Mouse (Mus musculus) urinary bladder, postnatal 14 days (tissue): ENCODE data around the gene Aqp1.

Source experiments
- DNase-seq: peaks from one replicate; pipeline ENCODE4 v3.0.0; 2021; ENCODE audit warnings: low spot score

The Aqp1 gene

DNA sequence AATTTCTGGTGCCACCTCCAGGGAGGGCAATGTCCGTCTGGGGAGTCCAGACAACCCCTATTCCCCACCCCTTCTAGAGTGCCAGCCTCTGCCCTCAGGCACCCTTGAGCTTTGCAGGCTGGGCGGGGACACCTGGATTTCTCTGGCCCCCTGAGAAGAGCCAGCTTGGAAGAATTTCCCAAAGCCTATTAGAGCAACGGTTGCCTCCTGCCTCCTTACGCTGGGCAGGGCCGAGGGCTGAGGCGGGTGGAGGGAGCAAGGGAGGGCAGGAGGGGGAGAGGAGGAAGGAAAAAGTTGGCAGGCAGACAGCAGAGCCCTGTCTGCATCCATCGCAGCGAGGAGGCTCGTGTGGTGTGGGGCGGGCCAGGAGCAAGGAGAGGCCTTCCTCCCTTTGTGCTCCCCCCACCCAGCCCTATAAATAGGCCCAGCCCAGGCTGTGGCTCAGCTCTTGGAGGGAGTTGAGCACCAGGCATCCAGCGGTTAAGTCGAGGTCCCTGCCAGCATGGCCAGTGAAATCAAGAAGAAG, at the start of gene Aqp1:
Gene Aqp1, plus strand, starts transcription at position 444 of the 526 bp plus-strand sequence.
- DNase-seq, result peak; percentile 64

DNA sequence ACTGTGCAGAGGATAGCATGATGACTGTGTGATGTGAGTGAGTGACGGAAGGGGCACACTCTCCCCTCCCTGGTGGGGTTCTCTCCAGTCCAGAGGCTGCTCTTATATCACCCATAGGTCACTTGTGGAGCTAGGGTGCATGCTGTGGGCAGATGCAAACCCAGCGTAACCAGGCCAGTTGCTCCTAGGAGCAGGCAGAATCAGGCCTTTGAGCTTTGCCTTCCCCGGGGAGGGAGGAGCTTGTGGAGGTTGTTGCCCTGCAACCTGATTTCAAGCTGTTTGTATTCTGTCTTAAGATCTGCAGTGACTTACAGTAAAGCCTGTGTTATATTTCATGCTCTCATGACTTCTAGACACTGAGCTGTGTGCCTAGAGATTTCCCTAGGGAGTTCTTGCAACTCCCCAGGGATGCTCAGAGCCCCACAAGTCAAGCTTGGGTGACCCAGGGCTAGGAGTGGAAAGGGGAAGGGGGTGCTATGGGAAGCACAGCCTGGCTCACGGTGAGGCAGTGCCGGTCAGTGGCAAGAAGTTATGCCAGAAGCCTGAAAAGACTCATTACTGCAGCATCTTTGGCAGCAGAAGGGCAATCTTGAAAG, 48.1 kb upstream of the Aqp1 start:
- DNase-seq, result no peak

DNA sequence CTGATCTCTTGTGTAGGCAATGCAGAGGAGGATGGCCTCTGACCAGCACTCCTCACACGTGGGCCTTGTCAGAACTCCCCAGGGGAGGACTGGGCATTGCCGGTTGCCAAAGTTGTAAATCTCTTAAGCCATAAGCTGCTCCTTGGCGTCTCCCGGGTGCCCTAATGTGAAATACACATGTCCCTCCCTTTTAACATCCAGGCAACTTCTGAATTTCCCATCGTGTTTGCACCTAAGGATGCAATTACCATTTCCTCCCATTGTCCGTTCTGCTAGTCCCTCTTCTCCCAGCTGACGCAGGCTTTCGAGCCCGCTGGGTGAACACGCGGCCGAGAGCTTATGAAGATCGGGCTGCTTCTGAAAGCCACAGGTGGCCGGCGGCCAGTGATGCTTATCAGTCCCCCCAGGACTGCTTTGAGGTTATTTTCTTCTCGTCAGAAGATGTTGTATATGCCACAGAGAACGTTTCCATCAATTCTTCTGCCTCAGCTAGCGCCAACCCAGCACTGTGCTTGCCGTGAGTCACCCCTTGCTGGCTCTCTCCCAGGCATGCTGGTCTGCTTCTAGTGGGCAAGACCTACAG, 41.6 kb upstream of the Aqp1 start:
- peak; percentile 45 for DNase-seq

DNA sequence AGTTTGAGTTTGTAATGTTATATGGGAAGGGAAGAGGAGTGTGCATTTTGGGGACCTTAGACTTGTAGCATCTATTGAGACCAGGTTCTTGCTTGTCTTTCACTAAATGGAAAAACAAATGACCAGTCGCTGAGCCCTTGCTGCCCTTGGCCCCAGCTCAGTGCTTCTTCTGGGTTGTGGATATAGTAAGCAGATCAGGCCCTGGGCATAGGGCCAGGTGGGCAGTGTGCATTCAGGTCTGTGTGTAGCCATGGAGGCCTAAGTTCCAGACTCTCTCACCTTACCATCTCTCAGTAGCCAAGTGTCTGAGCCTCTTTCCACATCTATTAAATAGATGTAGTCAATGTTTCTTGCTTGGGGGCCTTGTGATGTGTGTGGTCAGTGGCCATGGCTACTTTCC, 40.9 kb upstream of the Aqp1 start:
- no peak for DNase-seq

DNA sequence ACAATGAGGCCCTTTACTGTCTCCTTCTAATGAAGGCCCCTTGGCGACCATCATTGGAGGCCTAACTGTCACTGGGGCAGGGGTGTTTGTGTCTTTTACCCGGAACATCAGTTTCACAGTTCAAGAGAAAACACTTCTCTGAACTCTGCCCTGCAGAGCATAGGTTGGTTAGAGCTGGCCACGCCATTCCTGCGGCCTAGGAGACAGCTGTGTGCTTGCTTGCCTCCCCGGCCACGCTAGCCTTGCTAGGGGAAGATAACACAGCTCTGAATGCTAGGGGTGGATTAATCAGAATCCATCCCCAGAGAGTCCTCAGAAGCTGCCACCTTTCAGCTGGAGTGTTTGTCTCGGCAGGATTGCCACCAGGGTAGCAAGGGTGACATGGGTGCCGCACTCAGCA, 36.8 kb upstream of the Aqp1 start:
- no peak for DNase-seq

DNA sequence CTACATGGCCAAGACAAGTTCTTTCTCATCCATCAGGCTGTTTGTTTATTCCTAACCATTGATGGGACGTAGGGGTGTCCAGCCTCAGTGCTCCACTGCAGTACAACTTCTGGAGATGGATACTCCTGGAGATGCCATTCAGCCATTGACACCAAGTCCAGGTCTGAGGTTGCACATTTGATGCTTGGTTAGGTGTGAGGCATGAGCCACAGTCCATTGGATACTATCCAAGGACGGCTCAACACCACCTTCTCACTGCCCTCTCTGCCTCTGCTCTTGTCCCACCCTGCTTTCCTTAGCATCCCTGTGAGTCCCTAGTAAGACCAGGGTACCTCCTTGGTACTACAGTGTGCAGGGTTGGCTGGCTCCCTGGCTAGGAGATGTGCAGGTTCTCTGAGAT, 36.3 kb upstream of the Aqp1 start:
- DNase-seq, result no peak

DNA sequence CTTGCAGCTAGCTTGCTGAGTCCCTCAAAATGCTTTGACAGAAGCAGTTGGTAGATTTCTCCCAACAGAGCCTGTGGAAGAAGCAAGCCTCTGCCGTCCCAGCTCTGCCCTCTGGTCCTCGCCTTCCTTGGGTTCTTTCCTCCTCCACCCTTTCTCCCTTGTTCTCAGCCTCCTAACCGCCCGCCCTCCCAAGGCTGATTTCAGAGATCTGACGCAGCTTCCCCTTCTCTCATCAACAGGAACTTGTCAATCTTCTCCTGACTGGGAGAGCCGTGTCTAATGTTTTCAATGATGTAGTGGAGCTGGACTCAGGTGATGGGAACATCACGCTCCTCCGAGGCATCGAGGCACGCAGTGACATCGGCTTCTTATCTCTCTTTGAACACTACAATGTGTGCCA, 35.5 kb upstream of the Aqp1 start:
- DNase-seq, result no peak

DNA sequence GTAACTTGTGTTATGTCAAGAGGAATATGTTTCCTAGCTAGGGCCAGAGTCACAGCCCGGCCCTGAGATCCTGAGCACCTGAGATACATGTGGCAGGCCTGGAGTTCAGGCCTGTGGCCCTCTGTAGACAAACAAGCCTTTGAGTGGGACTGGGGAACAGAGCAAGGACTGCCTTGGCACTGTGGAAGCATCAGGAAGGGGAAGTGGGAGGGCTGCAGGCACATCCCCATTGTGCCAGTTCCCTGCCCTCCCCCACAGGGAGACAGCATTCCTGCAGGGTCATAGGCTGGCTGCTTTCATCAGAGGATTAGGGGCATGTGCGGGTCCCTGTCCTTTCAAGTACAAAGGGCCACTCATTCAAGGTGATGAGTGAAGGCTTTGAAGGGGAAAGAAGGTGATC, 26.1 kb upstream of the Aqp1 start:
- DNase-seq, result no peak

DNA sequence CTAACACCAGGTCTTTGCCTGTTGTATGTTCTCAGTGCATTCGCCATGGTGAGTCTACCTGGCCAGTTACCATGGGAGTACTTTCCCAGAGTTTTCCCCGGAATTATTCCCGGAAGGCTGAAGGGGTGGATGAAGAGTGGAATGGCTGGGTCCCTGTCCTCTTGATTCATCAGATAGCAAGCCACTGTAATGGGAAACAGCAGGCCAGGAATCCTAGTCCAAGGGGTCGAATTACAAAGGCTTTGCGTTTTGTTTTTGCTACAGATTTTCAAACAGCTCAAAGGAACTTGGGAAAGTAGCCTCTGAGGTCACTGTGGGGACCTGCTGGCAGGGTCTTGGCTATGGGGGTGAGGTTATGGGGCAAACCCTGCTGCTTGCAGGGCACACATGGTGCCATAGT, 24.3 kb upstream of the Aqp1 start:
- no peak for DNase-seq

DNA sequence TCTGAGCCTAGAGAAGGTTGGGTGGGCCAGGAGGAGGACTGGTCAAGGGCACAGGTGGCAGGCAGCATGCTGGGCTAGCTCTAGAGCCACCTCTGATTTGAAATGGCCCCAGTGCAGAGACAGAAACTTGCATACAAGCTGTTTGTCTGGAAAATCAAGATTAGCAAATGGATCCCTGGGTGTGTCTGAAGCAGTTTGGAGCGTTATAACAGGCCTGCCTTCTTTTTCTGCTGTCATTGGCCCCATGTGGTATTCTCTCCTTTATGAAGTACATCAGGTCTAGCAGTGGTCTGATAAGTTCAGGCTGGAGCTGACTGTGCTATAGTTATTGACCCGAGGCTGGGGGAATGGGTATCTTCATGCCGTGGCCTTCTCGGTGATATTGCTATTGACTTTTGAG, 22.3 kb upstream of the Aqp1 start:
- DNase-seq, result no peak

DNA sequence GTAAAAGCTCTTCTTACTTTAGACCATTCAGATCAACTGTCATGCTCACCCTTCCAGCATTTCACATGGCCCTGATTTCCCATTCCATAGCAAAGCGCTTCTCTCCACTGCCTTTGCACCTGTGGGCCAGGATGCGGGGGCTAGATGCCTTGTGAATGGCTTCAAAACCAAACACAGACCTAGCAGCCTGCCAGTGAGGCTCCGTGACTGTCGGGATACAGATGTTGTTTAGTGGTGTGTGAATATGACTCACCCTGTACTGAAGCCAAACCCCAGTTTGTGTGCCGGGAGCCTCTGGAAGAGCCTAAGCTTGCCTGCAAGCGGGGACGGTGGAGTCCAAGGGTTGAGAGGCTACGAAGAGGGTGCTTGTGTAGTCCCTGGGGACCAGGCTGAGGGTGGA, 21.6 kb upstream of the Aqp1 start:
- no peak for DNase-seq

DNA sequence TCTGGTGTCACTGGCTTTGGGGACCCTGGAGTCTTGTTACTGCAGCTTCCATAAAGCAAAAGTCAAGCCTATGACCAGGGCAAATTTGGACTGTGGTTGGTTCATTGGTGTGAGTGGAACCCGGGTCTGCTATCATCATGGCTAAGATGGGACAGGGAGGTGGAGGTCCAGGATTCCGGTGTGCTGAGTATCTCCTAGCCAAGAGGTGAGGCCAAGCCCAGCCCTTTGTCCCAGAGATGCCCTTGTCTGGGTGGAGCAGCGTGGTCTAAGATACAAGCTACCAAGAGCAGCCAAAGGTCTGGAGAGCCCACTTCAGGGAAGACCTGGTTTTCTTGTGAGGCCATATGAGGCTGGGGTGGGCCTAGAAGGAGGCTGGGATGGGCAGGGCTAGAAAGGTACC, 17.6 kb upstream of the Aqp1 start:
- no peak for DNase-seq

DNA sequence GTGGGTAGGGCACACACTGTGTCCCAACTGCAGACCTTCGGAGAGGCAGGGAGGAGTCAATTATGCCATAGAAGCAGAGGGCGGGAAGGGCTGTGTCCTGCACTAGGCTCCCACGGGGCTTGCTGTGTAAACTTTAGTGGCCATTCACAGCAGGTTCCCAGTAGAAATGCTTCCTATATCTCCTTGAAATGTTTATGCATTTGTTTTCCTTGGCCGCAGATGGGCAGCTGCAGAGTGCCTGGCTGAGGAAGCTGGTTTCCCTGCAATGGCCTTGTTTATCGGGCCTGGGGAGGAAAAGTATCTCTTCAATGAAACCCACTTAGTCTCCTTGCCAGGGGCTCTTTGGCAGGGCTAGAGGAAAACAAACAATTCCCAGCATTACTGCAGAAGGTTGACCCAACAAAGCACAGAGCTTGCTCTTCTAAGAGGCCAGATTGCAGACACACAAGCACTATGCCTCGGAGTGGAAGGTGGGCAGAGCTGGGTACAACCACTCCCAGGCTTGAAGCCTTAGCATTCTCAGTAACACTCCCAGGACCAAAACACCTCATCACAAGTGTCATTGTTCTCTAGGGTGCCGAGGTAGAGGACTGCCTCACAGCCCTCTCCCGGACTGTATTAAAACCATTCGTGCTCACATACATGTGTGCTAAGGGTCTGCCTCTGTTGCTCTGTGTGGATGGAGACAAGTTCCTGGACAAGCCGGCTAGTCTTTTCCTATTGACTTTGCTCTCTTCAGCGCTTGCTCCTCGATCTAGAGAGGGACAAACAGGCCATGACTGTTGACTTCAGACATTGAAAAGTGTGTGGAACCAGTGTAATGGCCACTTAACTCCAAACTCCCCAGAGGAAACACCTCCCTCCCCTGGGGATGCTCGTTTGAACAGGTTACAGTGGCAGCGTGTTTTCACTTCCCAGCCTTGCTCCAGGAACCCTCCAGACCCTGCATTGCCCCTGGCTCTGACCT, 16.4 kb upstream of the Aqp1 start:
- DNase-seq, result no peak

DNA sequence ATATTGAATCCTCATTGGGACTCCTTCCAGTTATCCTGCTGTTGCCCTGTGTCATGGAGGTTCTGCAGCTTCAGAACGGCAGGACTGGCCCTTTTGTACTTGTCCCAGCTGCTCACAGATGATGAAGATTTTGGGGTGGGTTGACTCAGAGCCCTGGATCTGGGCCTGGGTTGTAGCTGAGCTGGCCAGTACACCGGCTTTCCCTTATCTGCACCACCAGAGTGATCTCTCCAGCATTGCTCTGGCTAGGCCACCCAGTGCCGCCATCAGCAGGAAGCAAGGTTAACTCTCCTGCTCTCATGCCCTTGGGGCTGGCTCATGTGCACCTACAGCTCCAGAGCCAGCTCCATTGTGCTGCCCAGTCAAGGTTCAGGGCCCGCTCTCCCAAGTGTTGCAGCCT, 15.3 kb upstream of the Aqp1 start:
- peak; percentile 25 for DNase-seq

DNA sequence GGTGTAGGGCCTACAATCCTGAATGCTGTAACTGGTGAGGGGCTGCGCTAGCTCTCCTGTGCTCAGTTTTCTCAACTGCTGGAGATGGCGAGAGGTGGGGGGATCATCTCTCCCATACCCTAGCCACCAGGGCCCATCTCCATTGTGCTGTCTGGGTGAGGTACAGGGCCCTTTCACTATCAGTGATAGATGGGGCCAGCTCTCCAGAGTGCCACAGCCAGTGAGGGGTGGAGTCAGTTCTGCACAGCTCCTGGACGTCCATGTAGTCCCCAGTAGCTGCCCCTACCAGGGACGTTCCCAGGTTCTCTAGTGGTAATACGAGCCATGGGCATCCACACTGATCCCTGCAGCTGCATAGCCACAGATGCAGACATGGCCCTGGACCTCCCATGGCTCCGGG, 14.7 kb upstream of the Aqp1 start:
- no peak for DNase-seq

DNA sequence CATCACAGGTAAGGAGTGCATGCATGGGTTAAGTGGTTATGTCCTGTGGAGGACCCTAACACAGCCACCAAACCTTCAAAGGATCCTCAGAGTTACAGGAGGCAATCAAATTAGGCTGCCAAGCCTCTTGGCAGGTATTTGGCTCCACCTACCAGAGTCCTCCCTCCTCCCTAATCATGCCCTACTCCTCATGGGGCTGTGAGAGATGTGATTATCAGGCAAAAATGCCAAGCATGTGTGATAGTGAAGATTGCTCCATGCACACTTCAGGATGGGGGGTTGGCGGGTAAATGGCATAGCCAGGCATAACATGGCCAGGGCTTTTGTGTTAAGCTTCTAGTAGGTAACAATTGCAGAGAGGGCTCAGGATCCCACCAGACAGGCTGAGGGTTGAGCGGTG, 13.3 kb upstream of the Aqp1 start:
- no peak for DNase-seq

DNA sequence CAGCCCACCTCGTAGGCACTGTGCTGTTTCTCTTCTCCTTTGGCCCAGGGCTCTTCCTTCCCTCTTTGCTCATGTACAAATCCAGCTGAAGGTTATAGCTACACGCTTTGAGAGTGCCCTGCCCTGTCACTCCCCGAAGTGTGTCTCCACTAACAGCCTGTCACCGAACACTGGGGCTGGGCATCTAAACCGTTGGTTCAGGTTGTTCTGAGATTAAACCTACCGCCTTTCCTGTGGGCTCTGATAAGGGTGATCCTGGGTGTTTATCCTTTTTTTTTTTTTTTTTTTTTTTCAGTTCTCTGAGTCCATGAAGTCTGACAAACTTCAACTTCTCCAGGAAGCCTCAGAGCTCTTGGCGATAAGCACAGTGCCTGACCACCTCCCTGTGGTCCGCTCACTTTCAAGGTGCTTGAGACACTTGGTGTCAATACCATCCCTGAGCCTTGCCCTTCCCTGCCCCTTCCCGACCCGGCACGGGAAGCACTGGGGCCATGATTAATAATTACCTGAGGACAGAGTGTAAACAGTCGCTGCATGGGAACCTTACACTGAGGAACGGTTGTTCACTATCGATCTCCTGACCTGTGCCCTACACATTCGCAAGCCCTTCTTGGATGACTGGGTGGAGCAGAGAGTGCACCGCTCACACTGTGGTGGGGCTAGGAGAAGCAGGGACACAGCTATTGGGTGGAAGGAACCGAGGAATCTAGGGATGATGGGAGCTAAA, 12.2 kb upstream of the Aqp1 start:
- DNase-seq, result no peak

DNA sequence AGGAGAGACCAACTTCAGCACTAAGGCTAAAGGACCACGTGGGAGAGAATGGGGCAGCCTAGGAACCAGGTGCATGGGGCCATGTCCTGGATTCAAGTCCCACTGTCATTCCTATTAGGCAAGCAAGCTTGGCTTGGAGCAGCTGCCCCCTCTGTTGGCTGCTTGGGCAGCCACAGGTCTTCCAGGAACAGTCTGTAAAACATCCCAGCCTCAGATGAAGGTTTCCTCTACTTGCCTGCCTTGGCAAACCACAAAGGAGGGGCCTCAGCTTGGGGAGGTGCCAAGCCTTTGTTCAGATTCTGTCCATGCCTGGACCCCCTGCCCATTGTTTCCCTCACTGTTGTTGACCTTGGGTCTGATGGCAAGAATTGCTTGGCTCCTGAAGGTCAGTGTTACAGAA, 11.4 kb upstream of the Aqp1 start:
- DNase-seq, result no peak

DNA sequence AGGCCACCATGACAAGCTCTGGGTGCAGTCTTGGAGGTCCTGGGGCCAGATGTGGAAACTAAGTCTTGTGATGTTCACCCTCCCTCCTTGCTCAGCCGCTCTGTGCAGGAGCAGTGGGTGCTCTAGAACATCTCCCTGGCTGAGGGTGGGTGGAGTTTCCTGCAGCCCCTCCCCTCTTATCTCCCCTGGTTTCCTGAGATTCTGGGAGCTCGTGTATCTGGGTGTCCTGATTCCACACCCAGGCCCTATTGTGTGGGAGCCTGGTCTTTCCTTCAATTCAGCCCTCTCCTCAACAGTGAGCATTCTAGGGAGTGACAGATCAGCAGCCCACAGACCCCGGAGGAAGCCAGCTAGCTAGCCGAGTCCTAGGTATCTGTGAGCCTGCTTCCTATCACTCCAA, 9.9 kb upstream of the Aqp1 start:
- DNase-seq, result no peak

DNA sequence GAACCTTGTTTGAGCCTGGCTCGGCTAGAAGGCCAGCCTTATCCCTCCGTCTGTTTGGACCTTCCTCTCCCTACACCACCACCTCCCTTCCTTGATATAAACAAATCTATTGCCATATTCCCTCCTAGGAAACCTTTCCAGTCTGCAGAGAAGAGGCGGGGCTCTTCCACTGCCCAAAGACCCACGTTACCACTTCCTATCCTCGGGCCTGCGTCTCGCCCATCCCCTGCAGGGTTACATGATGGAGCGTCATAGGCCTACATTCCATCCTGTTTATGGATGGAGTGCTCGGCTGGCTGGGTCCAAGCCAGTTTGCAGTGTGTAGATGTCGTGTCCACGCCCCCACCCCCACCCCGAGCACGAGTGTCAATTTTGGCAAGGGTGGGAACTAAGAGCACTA, 8.9 kb upstream of the Aqp1 start:
- no peak for DNase-seq

DNA sequence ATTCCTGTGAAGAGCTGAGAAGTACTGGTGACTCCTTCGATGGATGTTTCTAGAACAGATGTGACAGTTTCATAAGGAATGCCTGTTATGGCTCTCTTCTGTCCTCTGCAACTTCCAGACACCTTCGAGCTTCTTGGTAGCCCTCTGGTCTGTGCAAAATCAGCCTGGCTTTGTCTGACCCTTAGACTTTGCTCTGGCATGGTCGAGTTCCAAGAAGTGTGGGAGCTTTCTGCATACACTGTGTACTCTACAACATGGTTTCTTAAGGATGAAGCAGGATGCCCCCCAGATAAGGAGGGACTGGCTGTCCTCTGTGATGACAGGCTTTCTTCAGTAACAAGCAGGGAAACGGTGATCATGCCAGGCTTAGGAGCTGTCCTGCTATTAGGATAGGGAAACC, 8.1 kb upstream of the Aqp1 start:
- DNase-seq, result no peak

DNA sequence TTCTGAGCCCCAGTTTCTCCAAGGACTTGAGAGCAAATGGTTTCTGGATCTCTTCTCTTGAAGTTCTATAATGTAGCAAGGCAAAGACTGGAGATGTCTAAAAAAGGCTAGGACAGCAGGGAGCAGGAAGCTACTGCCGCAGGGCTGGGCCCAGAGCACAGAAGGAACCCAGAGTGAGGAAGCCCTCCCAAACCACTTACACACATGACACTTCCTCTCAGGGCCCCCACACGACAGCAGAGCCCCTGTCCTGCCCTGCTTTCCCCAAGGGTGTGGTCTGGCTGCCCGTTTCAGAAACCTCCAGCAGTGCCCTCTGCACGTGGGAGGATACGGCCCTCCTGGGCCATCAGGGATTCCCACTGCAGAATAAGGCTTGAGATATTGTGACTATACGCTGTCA, 4.9 kb upstream of the Aqp1 start:
- DNase-seq, result no peak
